Mouse (Mus musculus) inflammation-experienced regulatory T-cells (primary cell): ENCODE data around the gene Trip4. TPM values are rescaled to one million over a fixed set of nuclear protein-coding genes. Genes with fewer than 3 reads are reported as not detected.

Experiments
- polyA plus RNA-seq, 2 experiments: library from polyadenylated mRNA; unstranded; fragments of 100-300 nt; shearing (Covaris generic); gene quantifications; one replicate each; pipeline ENCODE4 v1.2.1; 2017

Gene Trip4
- polyA plus RNA-seq, result 10 to 100 TPM; 37.3 to 39.7 TPM

DNA sequence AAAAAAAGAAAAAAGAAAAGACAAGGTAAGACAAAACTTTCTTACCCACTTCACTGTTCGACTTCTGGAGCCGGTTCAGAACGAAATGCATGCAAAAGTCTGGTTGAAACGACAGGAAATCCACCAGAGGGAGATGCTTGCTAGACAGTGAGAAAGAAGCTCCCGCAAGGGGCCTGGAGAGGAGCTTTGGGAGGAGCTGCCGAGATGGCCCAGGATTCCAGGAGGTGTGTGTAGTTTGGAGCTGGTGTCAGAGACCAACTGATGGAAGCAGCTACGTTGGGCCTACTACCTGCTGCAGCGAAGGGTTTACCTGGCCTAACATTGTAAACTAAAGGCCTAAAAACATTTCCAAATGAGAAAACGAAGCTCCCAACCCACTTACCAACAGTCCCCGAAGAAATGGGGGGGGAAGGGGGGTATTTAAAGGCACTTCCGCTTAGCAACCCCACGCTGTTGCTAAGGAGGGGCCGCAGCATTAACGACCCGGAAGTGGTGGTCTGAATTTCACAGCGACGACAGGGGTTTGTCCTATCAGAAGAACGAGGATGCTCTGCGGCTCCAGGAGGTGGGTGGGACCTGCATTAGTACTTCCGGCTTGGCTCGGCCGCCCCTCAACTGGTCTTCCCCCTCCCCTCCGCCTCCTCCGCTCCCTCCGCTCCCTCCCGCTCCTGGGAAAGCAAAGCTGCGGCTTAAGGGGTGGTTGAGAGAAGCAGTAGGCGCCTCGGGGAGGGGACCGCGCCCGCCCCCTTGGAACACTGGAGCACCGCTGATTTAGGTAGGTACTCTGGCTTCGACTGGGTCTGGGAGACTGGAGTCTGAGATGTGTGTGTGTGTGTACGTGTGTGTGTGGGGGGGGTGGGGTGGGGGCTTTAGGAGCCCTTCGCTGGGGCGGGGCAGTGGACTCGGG lies at the start of gene Trip4, which contains the start of gene Csnk1g1:
Trip4 (minus strand) TSS at position 401 of the 907 bp plus-strand sequence.
Csnk1g1 (plus strand) TSS at position 531 of the 907 bp plus-strand sequence.

DNA sequence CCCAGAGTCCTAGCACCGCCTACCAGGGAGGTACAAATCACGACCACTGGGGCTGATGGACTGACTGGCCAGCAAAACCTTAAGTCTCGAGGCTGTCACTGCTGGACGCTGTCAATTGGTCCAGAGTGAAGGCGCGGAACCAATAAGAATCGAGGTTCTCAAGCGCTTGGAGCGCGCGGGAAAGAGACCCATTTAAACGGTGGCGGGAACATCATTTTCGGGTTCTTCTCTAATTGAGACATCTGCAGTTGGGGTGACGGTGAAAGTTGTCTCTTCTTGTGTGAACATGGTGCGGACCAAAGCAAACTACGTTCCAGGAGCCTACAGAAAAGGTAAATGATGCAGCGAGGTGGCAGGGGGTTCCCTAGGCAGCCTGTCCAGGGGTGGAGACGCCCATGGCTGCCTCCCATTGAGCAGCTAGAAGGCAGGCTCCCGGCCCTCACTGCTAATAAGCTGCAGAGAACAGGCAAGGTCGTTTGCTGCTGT lies 18.4 kb downstream of the Trip4 start, which contains the start of gene Pclaf:
Pclaf (plus strand) TSS at position 95 of the 486 bp plus-strand sequence.

DNA sequence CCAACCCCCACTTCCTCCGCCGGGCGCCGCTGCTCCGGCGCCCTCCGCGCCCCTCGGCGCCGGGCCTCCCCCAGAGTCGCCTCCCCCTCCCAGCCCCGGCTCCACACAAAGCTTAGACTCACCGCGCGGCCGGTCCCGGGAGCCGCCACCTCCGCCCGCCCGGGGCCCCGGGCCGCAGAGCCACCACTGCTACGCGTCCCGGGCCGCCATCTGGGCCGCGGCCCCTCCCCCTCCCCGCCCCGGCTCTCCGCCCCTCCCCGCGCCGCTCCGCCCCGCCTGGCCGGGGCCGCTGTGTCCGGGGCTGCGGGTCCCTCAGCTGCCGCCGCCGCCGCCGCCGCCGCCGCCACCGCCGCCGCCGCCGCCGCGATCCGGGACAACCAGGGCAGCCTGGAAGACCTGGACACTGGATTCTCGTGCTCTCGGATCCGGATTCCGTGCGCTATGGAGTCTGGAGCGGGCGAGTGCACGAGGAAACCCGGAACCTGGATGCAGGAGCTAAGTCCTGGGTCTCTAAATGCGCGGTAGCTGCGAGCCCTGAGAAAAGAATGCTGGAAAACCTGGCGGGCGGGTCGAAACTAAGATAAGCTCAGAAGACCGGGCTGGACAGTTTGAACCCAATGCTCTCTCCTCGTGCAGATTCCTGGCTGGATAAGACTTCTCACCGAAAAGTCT lies 81.1 kb downstream of the Trip4 start, which contains the start of gene Zfp609:
Zfp609 (minus strand) TSS at position 221 of the 672 bp plus-strand sequence.

Other genes starting within 250 kb of the Trip4 start
- 100 to 1,000 TPM in 1 of 2 experiments, 10 to 100 TPM in 1; 81.4 to 128 TPM for gene Oaz2, start 240.8 kb downstream of the Trip4 start, polyA plus RNA-seq
- 1 to 10 TPM; 4.0 to 5.2 TPM for gene Zfp609, start 81.2 kb downstream of the Trip4 start, polyA plus RNA-seq
- gene Pclaf, start 18.6 kb downstream of the Trip4 start, polyA plus RNA-seq, result 1 to 10 TPM; 3.0 to 3.2 TPM
- gene Csnk1g1, start 130 bp upstream of the Trip4 start, polyA plus RNA-seq, result 10 to 100 TPM; 24.3 to 30.6 TPM
- gene Ppib, start 151.4 kb upstream of the Trip4 start, polyA plus RNA-seq, result 100 to 1,000 TPM; 289 to 350 TPM
- 1 to 10 TPM; 1.1 to 2.1 TPM for gene Snx22, start 160.9 kb upstream of the Trip4 start, polyA plus RNA-seq
- 100 to 1,000 TPM; 113 to 140 TPM for gene Snx1, start 217.8 kb upstream of the Trip4 start, polyA plus RNA-seq
- 100 to 1,000 TPM; 100 to 113 TPM for gene Ciao2a, start 217.8 kb upstream of the Trip4 start, polyA plus RNA-seq
- gene Dapk2, start 249.4 kb upstream of the Trip4 start, polyA plus RNA-seq, result 1 to 10 TPM in 1 of 2 experiments, under 1 TPM in 1; 0.20 to 2.1 TPM